Mouse (Mus musculus) gastrocnemius, postnatal 10 days (tissue): ENCODE results near the gene Cox11. TPM values are rescaled to one million over a fixed set of nuclear protein-coding genes. Genes with fewer than 3 reads are reported as not detected.

ENCODE experiments used
- total RNA-seq, 2 experiments: library from RNA; stranded (reverse); gene quantifications; 2 replicates each; pipeline ENCODE4 v1.2.3; 2021

The Cox11 gene
- total RNA-seq, 2 experiments from 2014 or later: 21.6 to 22.2 TPM

Other genes starting within 250 kb of the Cox11 start
- 1 to 10 TPM; 5.1 to 7.5 TPM for gene Hlf, start 247.3 kb upstream of the Cox11 start, total RNA-seq
- gene Stxbp4, start 89 bp upstream of the Cox11 start, total RNA-seq: 10 to 100 TPM; 11.4 to 13.5 TPM
- 10 to 100 TPM; 13.7 to 16.5 TPM for gene Tom1l1, start 50.2 kb downstream of the Cox11 start, total RNA-seq